8 mouse cellular contexts compared by ENCODE assay signal in the genomic region with DNA sequence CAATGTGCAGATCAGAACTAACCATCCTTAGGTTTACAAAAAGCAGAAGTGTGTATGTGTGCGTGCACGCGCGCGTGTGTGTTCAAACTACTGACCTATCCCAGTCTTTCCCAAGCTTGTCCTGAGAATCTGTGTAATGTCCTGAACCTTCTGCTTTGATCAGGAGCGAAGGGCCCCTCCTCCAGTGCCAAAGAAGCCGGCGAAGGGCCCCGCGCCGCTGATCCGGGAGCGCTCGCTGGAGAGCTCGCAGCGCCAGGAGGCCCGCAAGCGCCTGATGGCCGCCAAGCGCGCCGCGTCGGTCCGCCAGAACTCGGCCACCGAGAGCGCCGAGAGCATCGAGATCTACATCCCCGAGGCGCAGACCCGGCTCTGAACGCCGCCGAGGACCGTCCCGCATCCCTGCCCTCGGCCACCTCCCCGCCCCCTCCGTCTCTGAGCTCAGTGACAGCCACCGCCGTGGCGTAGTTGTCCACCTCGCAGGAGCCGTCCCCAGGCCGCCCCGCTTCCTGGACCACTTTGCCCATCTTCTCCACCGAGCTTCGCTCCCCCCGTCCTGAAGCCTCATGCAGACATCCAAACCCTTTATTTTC. TPM values are rescaled to one million over a fixed set of nuclear protein-coding genes. Genes with fewer than 3 reads are reported as not detected.
DNase-seq lines count a peak whose midpoint lies in the region; ATAC-seq lines count a peak whose summit lies in the region.

No protein-coding gene starts in this region.

- H3K27me3 ChIP-seq in intestine, embryonic 15.5 days (replicated peaks) = peaks cover 10% of the 10 kb centered on the region; the same call in 1 of the 2 replicates

- H3K4me2 ChIP-seq in intestine, embryonic 15.5 days (replicated peaks) = peak overlapping the region; percentile 96

- peak; percentile 75 for ATAC-seq in intestine, embryonic 15.5 days
- no peak for ATAC-seq in monocyte, adult 5-6 weeks (replicated peaks; ENCODE audit: insufficient number of reproducible peaks, low FRiP score, low TSS enrichment, poor library complexity, severe bottlenecking)

- no peak overlapping the region for H3K27ac ChIP-seq in intestine, embryonic 15.5 days

- H3K4me3 ChIP-seq in intestine, embryonic 15.5 days (replicated peaks) = peak overlapping the region; percentile 52

- peak; percentile 59 to 81 for DNase-seq in adrenal gland, adult (ENCODE audit: inconsistent age in 2 of 2, low spot score in 1 of 2)
- DNase-seq in adrenal gland, adult 8-10 months = no peak
- peak; percentile 19 for DNase-seq in urinary bladder, postnatal 14 days (ENCODE audit: low spot score)
- DNase-seq in urinary bladder, postnatal 4 days (ENCODE audit: low spot score in 2 of 2) = no peak
- DNase-seq in mesoderm, embryonic 11.5 days (ENCODE audit: low read depth, low spot score) = peak; percentile 50
- DNase-seq in right cerebral cortex, postnatal 14 days = no peak

- no peaks in the 10 kb centered on the region for H3K36me3 ChIP-seq in intestine, embryonic 15.5 days

- no peaks in the 10 kb centered on the region for H3K9me3 ChIP-seq in intestine, embryonic 15.5 days

- H3K4me1 ChIP-seq in intestine, embryonic 15.5 days (replicated peaks) = peaks cover 7% of the 10 kb centered on the region; the same call in 1 of the 2 replicates

- 5% methylated on average over 51 of the region's 51 CpGs for WGBS in intestine, embryonic 15.5 days

- H3K9ac ChIP-seq in intestine, embryonic 15.5 days = peak overlapping the region; percentile 55

RNA-seq across cellular contexts. Expression of a gene that starts 35.4 kb away (rescaled TPM):
- total RNA-seq in adrenal gland, adult 8-10 months (2022) = 10 to 100 TPM; 45.8 to 61.5 (median 60.5) TPM
- 46.9 and 56.5 TPM in 2 replicates for polyA plus RNA-seq in intestine, embryonic 15.5 days (2015; fragmentation: Nextera tagmentation; extraction: Ambion mirVana)
- total RNA-seq in monocyte, adult 5-6 weeks (2017) = 79.7 to 125 TPM (median 111 TPM) in 3 replicates

Comparison
In these comparisons a context has a peak if more than half of its experiments do, and no peak if none do; other contexts are left out.
1. DNase-seq: peak in adrenal gland, adult (2 of 2), urinary bladder, postnatal 14 days (single experiment) and mesoderm, embryonic 11.5 days (single experiment); none in adrenal gland, adult 8-10 months (single experiment), urinary bladder, postnatal 4 days (0 of 2) and right cerebral cortex, postnatal 14 days (single experiment).